Mouse (Mus musculus) embryonic fibroblast, embryonic 13.5 days (primary cell): ENCODE data around the gene Specc1.

Source experiments
- CTCF ChIP-seq: IDR thresholded peaks from 2 replicates; pipeline ENCODE4 v1.5.1; 2011; ENCODE audit warnings: mild to moderate bottlenecking, control low read depth, low read length, moderate library complexity, borderline replicate concordance; ENCODE audit not compliant: insufficient read depth
- POLR2A ChIP-seq: IDR thresholded peaks from 2 replicates; pipeline ENCODE4 v1.6.1; 2011; ENCODE audit warnings: low read depth, mild to moderate bottlenecking, control low read depth, low read length, moderate library complexity

DNA sequence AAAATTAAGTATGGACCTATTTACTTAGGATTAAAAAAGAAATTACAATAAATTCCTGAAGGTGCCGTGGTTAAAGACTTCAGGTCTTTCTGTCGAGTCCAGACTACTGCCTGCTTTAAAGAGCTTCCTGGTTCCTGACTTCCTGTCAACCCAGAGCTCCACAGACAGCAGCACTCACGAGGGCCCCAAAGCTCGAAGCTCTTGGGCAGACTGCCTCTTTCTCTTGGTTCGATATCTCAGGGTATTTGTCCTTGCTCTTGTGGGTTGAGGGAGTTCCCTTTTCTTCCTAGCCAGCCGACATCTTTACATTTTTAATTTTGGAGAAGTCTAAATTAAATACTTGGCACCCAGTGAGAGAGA, 48.3 kb downstream of the Specc1 start:
- TF ChIP-seq CTCF = no peak
- no peak for TF ChIP-seq POLR2A
